Mouse (Mus musculus) E14TG2a.4 (cell line): ENCODE measurements at regions not wholly inside any gene's neighbourhood (a gene's known extent, or its start where the extent isn't known, plus 50 kb on each side); places are given as distances from the start of the nearest gene placed in this dataset.

Source experiments
- H3K27me3 ChIP-seq: 2 replicates; pipeline ENCODE4 v1.6.1; 2014; ENCODE audit warnings: low read length, control low read depth; ENCODE audit not compliant: insufficient read depth
- H3K36me3 ChIP-seq: 2 replicates; pipeline ENCODE4 v1.6.1; 2014; ENCODE audit warnings: low read length, control low read depth; ENCODE audit not compliant: insufficient read depth
- H3K4me1 ChIP-seq: replicated peaks from 2 replicates; pipeline ENCODE4 v1.6.1; 2014; ENCODE audit warnings: low read depth, low read length, control low read depth
- H3K4me3 ChIP-seq: replicated peaks from 2 replicates; pipeline ENCODE4 v1.5.1; 2014; ENCODE audit warnings: mild to moderate bottlenecking, low read length
- H3K9me3 ChIP-seq: 2 replicates; pipeline ENCODE4 v1.6.1; 2014; ENCODE audit warnings: low read length, control low read depth
- CTCF ChIP-seq: conservative IDR thresholded peaks from 2 replicates; pipeline ENCODE4 v1.5.1; 2014; ENCODE audit warnings: low read length
- NANOG ChIP-seq: IDR thresholded peaks from 2 replicates; pipeline ENCODE4 v1.6.1; 2014; ENCODE audit warnings: borderline replicate concordance, low read length, mixed read lengths
- POU5F1 ChIP-seq: IDR thresholded peaks from 2 replicates; pipeline ENCODE4 v1.6.1; 2014; ENCODE audit warnings: low read length, borderline replicate concordance

- TF ChIP-seq NANOG = no peak
- no peaks in the 10 kb centered on the region for H3K9me3 ChIP-seq
- H3K4me3 ChIP-seq = no peak overlapping the region
These were observed 153.0 kb upstream of the Rpl38 start for GRCm38 (mm10) chr11:114515278-114515677.

GRCm38 (mm10) chr11:114514126-114514525 lies 154.2 kb upstream of the Rpl38 start:
- no peak for TF ChIP-seq POU5F1
- TF ChIP-seq NANOG = no peak
- no peak for TF ChIP-seq CTCF
- Histone ChIP-seq H3K4me1 (peaks cover 10% of the 10 kb centered on the region), H3K9me3 (no peaks in the 10 kb centered on the region), H3K27me3 (peaks cover 19% of the 10 kb centered on the region), H3K36me3 (no peaks in the 10 kb centered on the region), H3K4me3 (no peak overlapping the region)

More at GRCm38 (mm10) chr11:114515278-114515677, 153.0 kb upstream of the Rpl38 start:
- peaks cover 20% of the 10 kb centered on the region for H3K27me3 ChIP-seq
- H3K36me3 ChIP-seq = no peaks in the 10 kb centered on the region
- H3K4me1 ChIP-seq = peaks cover 10% of the 10 kb centered on the region

- H3K4me3 ChIP-seq = no peak overlapping the region
- no peaks in the 10 kb centered on the region for H3K36me3 ChIP-seq
- no peaks in the 10 kb centered on the region for H3K9me3 ChIP-seq
- TF ChIP-seq NANOG = no peak
- TF ChIP-seq POU5F1 = no peak
- no peak for TF ChIP-seq CTCF
- H3K27me3 ChIP-seq = peaks cover 14% of the 10 kb centered on the region
- peaks cover 10% of the 10 kb centered on the region for H3K4me1 ChIP-seq
These were observed 154.9 kb upstream of the Rpl38 start for GRCm38 (mm10) chr11:114513446-114513845.

- TF ChIP-seq NANOG (no peak), POU5F1 (no peak), CTCF (no peak)
- H3K9me3 ChIP-seq = no peaks in the 10 kb centered on the region
- peaks cover 10% of the 10 kb centered on the region for H3K4me1 ChIP-seq
- no peaks in the 10 kb centered on the region for H3K36me3 ChIP-seq
- no peak overlapping the region for H3K4me3 ChIP-seq
- H3K27me3 ChIP-seq = peaks cover 25% of the 10 kb centered on the region
These were observed 156.3 kb upstream of the Rpl38 start for GRCm38 (mm10) chr11:114511994-114512393.

- Histone ChIP-seq H3K9me3 (no peaks in the 10 kb centered on the region), H3K27me3 (peaks cover 22% of the 10 kb centered on the region), H3K36me3 (no peaks in the 10 kb centered on the region), H3K4me3 (no peak overlapping the region), H3K4me1 (peaks cover 12% of the 10 kb centered on the region)
- TF ChIP-seq CTCF = no peak
- no peak for TF ChIP-seq NANOG
- TF ChIP-seq POU5F1 = no peak
These were observed 165.8 kb upstream of the Rpl38 start for GRCm38 (mm10) chr11:114502562-114502961.

- Histone ChIP-seq H3K36me3 (no peaks in the 10 kb centered on the region), H3K27me3 (peaks cover 17% of the 10 kb centered on the region), H3K4me3 (0 out of 2 replicates have a peak overlapping the region, but pooled peaks have one; percentile 17), H3K4me1 (peaks cover 12% of the 10 kb centered on the region), H3K9me3 (no peaks in the 10 kb centered on the region)
- TF ChIP-seq POU5F1 (no peak), NANOG (no peak), CTCF (no peak)
These were observed 166.3 kb upstream of the Rpl38 start for GRCm38 (mm10) chr11:114501869-114502540.

GRCm38 (mm10) chr11:114500416-114500815 lies 167.9 kb upstream of the Rpl38 start:
- H3K9me3 ChIP-seq = no peaks in the 10 kb centered on the region
- H3K36me3 ChIP-seq = no peaks in the 10 kb centered on the region
- no peak for TF ChIP-seq CTCF
- TF ChIP-seq POU5F1 = no peak
- no peak for TF ChIP-seq NANOG
- H3K27me3 ChIP-seq = peaks cover 18% of the 10 kb centered on the region
- H3K4me3 ChIP-seq = no peak overlapping the region
- H3K4me1 ChIP-seq = peaks cover 12% of the 10 kb centered on the region

- no peaks in the 10 kb centered on the region for H3K36me3 ChIP-seq
- no peak overlapping the region for H3K4me3 ChIP-seq
- H3K4me1 ChIP-seq = peaks cover 12% of the 10 kb centered on the region
These were observed 168.7 kb upstream of the Rpl38 start for GRCm38 (mm10) chr11:114499665-114500064.

GRCm38 (mm10) chr11:114495520-114495921 lies 172.8 kb upstream of the Rpl38 start:
- peaks cover 36% of the 10 kb centered on the region for H3K27me3 ChIP-seq
- H3K4me3 ChIP-seq = no peak overlapping the region
- peaks cover 9% of the 10 kb centered on the region; the same call in 1 of the 2 replicates for H3K4me1 ChIP-seq
- no peak for TF ChIP-seq CTCF
- no peak for TF ChIP-seq NANOG
- no peak for TF ChIP-seq POU5F1
- no peaks in the 10 kb centered on the region for H3K36me3 ChIP-seq
- H3K9me3 ChIP-seq = no peaks in the 10 kb centered on the region

More at GRCm38 (mm10) chr11:114499665-114500064, 168.7 kb upstream of the Rpl38 start:
- H3K27me3 ChIP-seq = peaks cover 24% of the 10 kb centered on the region
- no peak for TF ChIP-seq CTCF
- TF ChIP-seq NANOG = no peak
- no peak for TF ChIP-seq POU5F1
- no peaks in the 10 kb centered on the region for H3K9me3 ChIP-seq
